17 mouse cellular contexts compared by ENCODE assay signal in the genomic region with DNA sequence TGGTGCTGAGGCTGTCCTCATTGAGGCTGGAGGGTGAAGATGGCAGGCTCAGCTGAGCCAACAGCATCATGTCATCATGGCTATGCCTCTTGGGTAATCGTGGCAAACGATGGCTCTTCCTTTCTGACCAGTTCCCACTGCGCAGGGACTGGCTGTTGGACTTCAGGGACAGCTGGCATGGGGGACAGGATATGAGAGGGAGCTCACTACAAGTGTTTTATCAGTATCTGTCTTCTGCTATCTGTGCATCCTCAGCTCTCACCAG. TPM values are rescaled to one million over a fixed set of nuclear protein-coding genes. Genes with fewer than 3 reads are reported as not detected.
DNase-seq lines count a peak whose midpoint lies in the region; ATAC-seq and TF ChIP-seq lines count a peak whose summit lies in the region.
"Had no signal": no experiment of that assay in that cellular context is flagged by ENCODE, and none has a peak within 500 bp of the region (broad histone marks: within the 10 kb centered on the region; RNA-seq: fewer than 3 reads in every experiment).

No protein-coding gene starts in this region.

- peak overlapping the region; percentile 4; the same call in 1 of the 2 replicates for H3K4me3 ChIP-seq in gastrocnemius, adult 2 months
- no peak overlapping the region for H3K4me3 ChIP-seq in kidney, embryonic 15.5 days (replicated peaks)
- H3K4me3 ChIP-seq in lung, embryonic 16.5 days (ENCODE audit: low read length), result no peak overlapping the region
- no peak overlapping the region for H3K4me3 ChIP-seq in stomach, embryonic 16.5 days (replicated peaks; ENCODE audit: low read length)
- H3K4me3 ChIP-seq: embryonic facial prominence, embryonic 12.5 days; forebrain, embryonic 12.5 days; heart, embryonic 10.5 days; limb, embryonic 12.5 days had no signal

- 85% methylated on average over 3 of the region's 3 CpGs for WGBS in kidney, embryonic 15.5 days
- 70% methylated on average over 3 of the region's 3 CpGs for WGBS in lung, embryonic 16.5 days
- WGBS in stomach, embryonic 16.5 days, result 79% methylated on average over 3 of the region's 3 CpGs

- H3K4me2 ChIP-seq in kidney, embryonic 15.5 days, result no peak overlapping the region
- H3K4me2 ChIP-seq in lung, embryonic 16.5 days (ENCODE audit: low read depth, low read length), result no peak overlapping the region
- H3K4me2 ChIP-seq in stomach, embryonic 16.5 days (ENCODE audit: low read depth, low read length), result no peak overlapping the region
- H3K4me2 ChIP-seq: embryonic facial prominence, embryonic 12.5 days; forebrain, embryonic 12.5 days; limb, embryonic 12.5 days had no signal

- intact Hi-C loops in gastrocnemius, adult 2 months (cut with DNase I), result no loop called here
- intact Hi-C loops in gastrocnemius, postnatal 36 days (cut with DNase I), result no loop called here

- ATAC-seq in kidney, embryonic 15.5 days (replicated peaks; ENCODE audit: low FRiP score), result no peak
- ATAC-seq in lung, embryonic 16.5 days (ENCODE audit: low read depth), result no peak
- ATAC-seq in stomach, embryonic 16.5 days (ENCODE audit: insufficient read depth, low FRiP score), result no peak

- TF ChIP-seq CTCF in gastrocnemius, adult 2 months (IDR thresholded peaks at IDR 0.05), result no peak

- DNase-seq in gastrocnemius, adult 2 months, result no peak
- DNase-seq in gastrocnemius, postnatal 36 days, result no peak
- no peak for DNase-seq in kidney, adult 18-20 months
- no peak for DNase-seq in lung, postnatal 25 days (ENCODE audit: low spot score)
- no peak for DNase-seq in spleen, postnatal 14 days (ENCODE audit: low spot score in 2 of 2)
- DNase-seq: adrenal gland, adult 2 months; cerebellum, postnatal 36 days; kidney, postnatal 36 days; lung, postnatal 36 days; thymus, adult 18-20 months had no signal

- no peaks in the 10 kb centered on the region for H3K9me3 ChIP-seq in kidney, embryonic 15.5 days (replicated peaks)
- no peaks in the 10 kb centered on the region for H3K9me3 ChIP-seq in lung, embryonic 16.5 days (ENCODE audit: control insufficient read depth, low read length)
- H3K9me3 ChIP-seq in stomach, embryonic 16.5 days (replicated peaks; ENCODE audit: control insufficient read depth, low read length), result no peaks in the 10 kb centered on the region
- H3K9me3 ChIP-seq: embryonic facial prominence, embryonic 12.5 days; forebrain, embryonic 12.5 days; heart, embryonic 10.5 days; limb, embryonic 12.5 days had no signal

- no peaks in the 10 kb centered on the region for H3K27me3 ChIP-seq in kidney, embryonic 15.5 days
- no peaks in the 10 kb centered on the region for H3K27me3 ChIP-seq in lung, embryonic 16.5 days (ENCODE audit: control insufficient read depth, insufficient read depth, low read depth, low read length)
- no peaks in the 10 kb centered on the region for H3K27me3 ChIP-seq in stomach, embryonic 16.5 days (ENCODE audit: control insufficient read depth, insufficient read depth, low read length)
- H3K27me3 ChIP-seq: embryonic facial prominence, embryonic 12.5 days; forebrain, embryonic 12.5 days; limb, embryonic 12.5 days had no signal

- 0 out of 2 replicates have a peak, but pooled peaks cover 3% of the 10 kb centered on the region for H3K4me1 ChIP-seq in kidney, embryonic 15.5 days
- peaks cover 22% of the 10 kb centered on the region for H3K4me1 ChIP-seq in lung, embryonic 16.5 days (replicated peaks; ENCODE audit: control insufficient read depth, insufficient read depth, low read length)
- H3K4me1 ChIP-seq in stomach, embryonic 16.5 days (ENCODE audit: control insufficient read depth, insufficient read depth, low read length), result 0 out of 2 replicates have a peak, but pooled peaks cover 4% of the 10 kb centered on the region
- H3K4me1 ChIP-seq: embryonic facial prominence, embryonic 12.5 days; forebrain, embryonic 12.5 days; limb, embryonic 12.5 days had no signal

- H3K36me3 ChIP-seq in kidney, embryonic 15.5 days, result peaks cover 72% of the 10 kb centered on the region
- H3K36me3 ChIP-seq in lung, embryonic 16.5 days (ENCODE audit: control insufficient read depth, insufficient read depth, low read length), result peaks cover 30% of the 10 kb centered on the region
- 0 out of 2 replicates have a peak, but pooled peaks cover 5% of the 10 kb centered on the region for H3K36me3 ChIP-seq in stomach, embryonic 16.5 days (ENCODE audit: control insufficient read depth, insufficient read depth, low read length)

- H3K9ac ChIP-seq in kidney, embryonic 15.5 days, result no peak overlapping the region
- no peak overlapping the region for H3K9ac ChIP-seq in lung, embryonic 16.5 days (ENCODE audit: low read length)
- no peak overlapping the region for H3K9ac ChIP-seq in stomach, embryonic 16.5 days (ENCODE audit: low read length)
- H3K9ac ChIP-seq: embryonic facial prominence, embryonic 12.5 days; forebrain, embryonic 12.5 days; limb, embryonic 12.5 days had no signal

- H3K27ac ChIP-seq in gastrocnemius, adult 2 months, result peak overlapping the region; percentile 78
- peak overlapping the region; percentile 73 for H3K27ac ChIP-seq in kidney, embryonic 15.5 days
- peak overlapping the region; percentile 70 for H3K27ac ChIP-seq in lung, embryonic 16.5 days (ENCODE audit: low read length)
- peak overlapping the region; percentile 36; the same call in 1 of the 2 replicates for H3K27ac ChIP-seq in stomach, embryonic 16.5 days (ENCODE audit: low read length)
- H3K27ac ChIP-seq: embryonic facial prominence, embryonic 12.5 days; forebrain, embryonic 12.5 days; heart, embryonic 10.5 days; limb, embryonic 12.5 days had no signal

RNA-seq across cellular contexts. Expression of a gene that starts 23.3 kb away (rescaled TPM):
- total RNA-seq in gastrocnemius, adult 2 months (2021), result 100 to 1,000 TPM in 1 of 2 experiments, 10 to 100 TPM in 1; 78.8 to 109 TPM
- total RNA-seq in gastrocnemius, postnatal 36 days (2021), result 10 to 100 TPM; 63.3 to 79.1 TPM
- 135 and 148 TPM in 2 replicates for polyA plus RNA-seq in kidney, embryonic 15.5 days (2015; fragmentation: Nextera tagmentation; extraction: Ambion mirVana)
- 126 and 134 TPM in 2 replicates for polyA plus RNA-seq in lung, embryonic 16.5 days (2015; fragmentation: Nextera tagmentation; extraction: Ambion mirVana)
- 109 and 128 TPM in 2 replicates for polyA plus RNA-seq in stomach, embryonic 16.5 days (2015; fragmentation: Nextera tagmentation; extraction: Ambion mirVana)

RNA-seq across cellular contexts. Expression of a gene that starts 34.4 kb away (rescaled TPM):
- total RNA-seq in gastrocnemius, adult 2 months (2021), result under 1 TPM; 0.17 to 0.23 TPM
- total RNA-seq in gastrocnemius, postnatal 36 days (2021), result under 1 TPM; 0.07 to 0.18 TPM
- polyA plus RNA-seq in kidney, embryonic 15.5 days (2015; fragmentation: Nextera tagmentation; extraction: Ambion mirVana), result 0.03 TPM in 1 of 2 replicates, not detected in the other
- 0.03 and 0.13 TPM in 2 replicates for polyA plus RNA-seq in lung, embryonic 16.5 days (2015; fragmentation: Nextera tagmentation; extraction: Ambion mirVana)
- 0.02 and 0.09 TPM in 2 replicates for polyA plus RNA-seq in stomach, embryonic 16.5 days (2015; fragmentation: Nextera tagmentation; extraction: Ambion mirVana)
